Mouse (Mus musculus) myocyte (in vitro differentiated cells): ENCODE data around the gene 5830411N06Rik.

Source experiments
- MAX ChIP-seq: IDR thresholded peaks from one replicate; pipeline ENCODE4 v1.6.1; 2011; ENCODE audit warnings: low read depth, mild to moderate bottlenecking, control low read depth
- MYOD1 ChIP-seq, 3 experiments: IDR thresholded peaks; one replicate each; pipeline ENCODE4 v1.6.1; 2011; ENCODE audit warnings: control low read depth in 2 of 3, low read depth in 2 of 3, mild to moderate bottlenecking in 2 of 3, moderate library complexity in 1 of 3; ENCODE audit not compliant: insufficient read length in 2 of 3, control insufficient read depth in 1 of 3
- POLR2A ChIP-seq: IDR thresholded peaks from one replicate; pipeline ENCODE4 v1.6.1; 2011; ENCODE audit warnings: low read depth, mild to moderate bottlenecking, control low read depth, moderate library complexity; ENCODE audit not compliant: insufficient read length
- POLR2AphosphoS2 ChIP-seq: IDR thresholded peaks from one replicate; pipeline ENCODE4 v1.6.1; 2011; ENCODE audit warnings: low read depth, control low read depth; ENCODE audit not compliant: insufficient read length

GRCm38 (mm10) chr7:140224209-140224608, 22.9 kb upstream of the 5830411N06Rik start:
- no peak for TF ChIP-seq POLR2AphosphoS2
- TF ChIP-seq MAX, result no peak
- no peak for TF ChIP-seq POLR2A
- TF ChIP-seq MYOD1 (IDR thresholded peaks at IDR 0.05; ENCODE audit: control insufficient read depth in 1 of 3, insufficient read length in 2 of 3, low read depth in 2 of 3), result no peak
